Mouse (Mus musculus) liver, embryonic 11.5 days (tissue): ENCODE results near the gene Prkaca. TPM values are rescaled to one million over a fixed set of nuclear protein-coding genes. Genes with fewer than 3 reads are reported as not detected.

Experiments used
- ATAC-seq: fragments of 200-750 bp; cut with Nextera tagmentation; replicated peaks from 2 replicates; pipeline ENCODE4 v1.8.0; 2017; ENCODE audit warnings: moderate number of reproducible peaks, mild to moderate bottlenecking, moderate TSS enrichment, moderate library complexity; ENCODE audit not compliant: low FRiP score
- DNase-seq: peaks from one replicate; pipeline ENCODE4 v3.0.0-alpha.2; 2017; ENCODE audit warnings: low spot score
- H3K27ac ChIP-seq: fragments of 300-500 bp; sonication (generic); 2 replicates; pipeline ENCODE4 v1.5.1; 2014; ENCODE audit warnings: mild to moderate bottlenecking, low read depth, low read length, control low read depth
- H3K27me3 ChIP-seq: fragments of 300-500 bp; sonication (generic); replicated peaks from 2 replicates; pipeline ENCODE4 v1.6.1; 2014; ENCODE audit warnings: low read length, mixed read lengths; ENCODE audit not compliant: control insufficient read depth, insufficient read depth
- H3K36me3 ChIP-seq: fragments of 300-500 bp; sonication (generic); 2 replicates; pipeline ENCODE4 v1.6.1; 2014; ENCODE audit warnings: mild to moderate bottlenecking, low read length, moderate library complexity, mixed read lengths; ENCODE audit not compliant: control insufficient read depth, insufficient read depth
- H3K4me1 ChIP-seq: fragments of 300-500 bp; sonication (generic); replicated peaks from 2 replicates; pipeline ENCODE4 v1.6.1; 2014; ENCODE audit warnings: low read length, mixed read lengths; ENCODE audit not compliant: control insufficient read depth, insufficient read depth
- H3K4me2 ChIP-seq: fragments of 300-500 bp; sonication (generic); 2 replicates; pipeline ENCODE4 v1.6.1; 2014; ENCODE audit warnings: mild to moderate bottlenecking, control low read depth, moderate library complexity
- H3K4me3 ChIP-seq: fragments of 300-500 bp; sonication (generic); 2 replicates; pipeline ENCODE4 v1.5.1; 2014; ENCODE audit warnings: low read depth, low read length, control low read depth
- H3K9ac ChIP-seq: fragments of 300-500 bp; sonication (generic); 2 replicates; pipeline ENCODE4 v1.6.1; 2014; ENCODE audit warnings: low read depth, low read length, control low read depth
- H3K9me3 ChIP-seq: fragments of 300-500 bp; sonication (generic); 2 replicates; pipeline ENCODE4 v1.6.1; 2016; ENCODE audit warnings: low read length, inconsistent platforms, mixed read lengths; ENCODE audit not compliant: control insufficient read depth
- WGBS: fragments of 180-500 bp; shearing (Covaris S2); extraction: QIAGEN DNeasy Blood & Tissue Kit; methylation state at CpG from one replicate; pipeline ENCODE4 v1.1.7; 2014; 5-methylcytosine and 5-hydroxymethylcytosine counted together
- polyA plus RNA-seq: library from polyadenylated mRNA; unstranded; fragments of >200 nt; fragmentation: Nextera tagmentation; extraction: Ambion mirVana; gene quantifications from 2 replicates; pipeline ENCODE4 v1.2.1, GENCODE M21; 2014

Prkaca gene
- polyA plus RNA-seq, 1 experiment from 2014 or later: 96.9 TPM

DNA sequence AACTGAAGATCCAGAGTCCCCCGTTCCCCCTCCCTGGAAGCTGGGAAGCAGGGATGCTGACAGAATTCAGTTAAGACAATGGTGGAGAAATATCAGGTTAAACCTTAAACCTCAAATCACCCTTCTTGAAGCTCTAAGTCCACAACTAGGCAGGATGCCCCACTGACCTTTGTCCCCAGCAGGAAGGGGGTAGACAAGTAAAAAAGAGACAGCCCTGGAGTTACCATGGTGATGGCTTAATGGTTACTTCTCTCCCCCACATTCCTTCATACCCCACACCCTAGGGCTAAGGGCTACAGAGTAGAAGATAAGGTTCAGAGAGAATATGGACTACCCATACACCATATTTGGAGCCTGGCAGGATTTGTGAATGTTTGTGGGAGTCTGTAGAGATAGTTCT, 50.8 kb downstream of the Prkaca start:
- WGBS: 70% methylated on average over 1 of the region's 1 CpGs
- H3K4me1 ChIP-seq: peaks cover 19% of the 10 kb centered on the region
- H3K27ac ChIP-seq: no peak overlapping the region
- no peaks in the 10 kb centered on the region for H3K9me3 ChIP-seq
- no peak for DNase-seq
- H3K4me3 ChIP-seq: no peak overlapping the region
- ATAC-seq: no peak
- H3K27me3 ChIP-seq: peaks cover 58% of the 10 kb centered on the region
- H3K9ac ChIP-seq: no peak overlapping the region
- no peak overlapping the region for H3K4me2 ChIP-seq
- H3K36me3 ChIP-seq: no peaks in the 10 kb centered on the region

DNA sequence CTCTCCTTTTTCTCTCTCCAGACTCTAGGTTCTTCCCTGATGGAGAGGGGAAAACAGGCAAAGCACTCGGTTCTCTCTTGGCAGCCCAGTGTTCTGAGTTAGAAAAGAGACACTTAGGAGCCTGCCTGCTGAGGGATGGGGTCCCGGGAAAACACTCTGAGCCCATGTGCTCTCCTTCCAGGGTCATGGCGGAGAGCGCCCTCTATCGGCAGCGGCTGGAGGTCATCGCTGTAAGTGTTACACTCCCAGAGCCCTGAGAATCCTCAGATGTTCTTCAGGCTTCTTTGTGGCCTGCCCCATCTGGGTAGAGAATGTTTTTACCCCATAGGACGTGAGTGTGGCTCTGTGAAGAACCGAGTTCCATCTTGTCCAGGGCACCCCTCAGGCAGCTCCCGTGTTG, 51.4 kb downstream of the Prkaca start:
- no peak for DNase-seq
- Histone ChIP-seq H3K36me3 (no peaks in the 10 kb centered on the region), H3K4me1 (peaks cover 19% of the 10 kb centered on the region), H3K27me3 (peaks cover 58% of the 10 kb centered on the region), H3K4me3 (no peak overlapping the region), H3K9ac (no peak overlapping the region), H3K27ac (no peak overlapping the region), H3K4me2 (no peak overlapping the region), H3K9me3 (no peaks in the 10 kb centered on the region)
- ATAC-seq: no peak
- WGBS: 15% methylated on average over 10 of the region's 10 CpGs

DNA sequence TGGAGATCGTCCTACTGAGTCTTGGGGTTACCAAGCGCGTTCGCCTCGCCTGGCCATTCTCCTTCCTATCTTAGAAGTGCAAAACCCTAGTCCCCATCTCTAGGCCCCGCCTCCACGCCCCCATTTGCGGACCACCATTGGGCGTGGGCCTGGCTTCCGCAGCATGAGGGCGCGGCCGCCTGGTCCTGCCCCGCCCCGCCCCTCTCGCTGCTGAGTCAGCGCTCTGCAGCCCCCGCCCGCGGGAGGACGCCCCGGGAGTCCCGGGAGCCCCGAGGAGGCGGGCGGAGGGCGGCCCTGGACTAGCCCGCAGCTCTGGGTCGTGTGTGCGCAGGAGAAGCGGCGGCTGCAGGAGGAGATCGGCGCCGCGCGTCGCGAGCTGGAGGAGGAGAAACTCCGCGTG, 53.1 kb downstream of the Prkaca start:
- 1% methylated on average over 41 of the region's 41 CpGs for WGBS
- H3K36me3 ChIP-seq: no peaks in the 10 kb centered on the region
- no peak for DNase-seq
- H3K4me3 ChIP-seq: peak overlapping the region; percentile 49
- no peaks in the 10 kb centered on the region for H3K9me3 ChIP-seq
- ATAC-seq: peak; percentile 68
- H3K27ac ChIP-seq: no peak overlapping the region
- H3K4me2 ChIP-seq: peak overlapping the region; percentile 75
- H3K27me3 ChIP-seq: peaks cover 50% of the 10 kb centered on the region
- H3K9ac ChIP-seq: no peak overlapping the region
- peaks cover 19% of the 10 kb centered on the region for H3K4me1 ChIP-seq

DNA sequence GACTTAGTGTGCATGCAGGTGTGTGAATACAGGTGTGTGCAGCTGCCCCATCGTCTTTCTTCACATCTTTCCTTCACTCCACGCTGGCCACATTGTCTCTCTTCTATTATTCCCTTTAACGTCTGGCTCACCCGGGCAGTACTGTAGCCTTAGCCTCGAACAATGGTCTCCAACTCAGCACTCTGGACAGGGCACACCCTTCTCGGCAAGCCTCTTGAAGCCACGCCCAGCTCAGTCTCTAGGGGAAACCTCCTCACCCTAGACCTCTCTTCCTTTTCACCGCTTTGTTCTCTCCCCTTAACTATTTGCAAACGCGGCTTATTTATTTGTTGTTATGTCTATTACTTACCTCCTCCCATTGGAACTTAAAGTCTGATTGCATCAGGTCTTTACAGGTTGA, 54.7 kb downstream of the Prkaca start:
- Histone ChIP-seq H3K36me3 (no peaks in the 10 kb centered on the region), H3K27ac (no peak overlapping the region), H3K9me3 (no peaks in the 10 kb centered on the region), H3K4me2 (no peak overlapping the region), H3K4me1 (peaks cover 14% of the 10 kb centered on the region; the same call in 1 of the 2 replicates), H3K4me3 (no peak overlapping the region), H3K9ac (no peak overlapping the region), H3K27me3 (peaks cover 38% of the 10 kb centered on the region)
- no peak for DNase-seq
- no peak for ATAC-seq
- 8% methylated on average over 10 of the region's 10 CpGs for WGBS

DNA sequence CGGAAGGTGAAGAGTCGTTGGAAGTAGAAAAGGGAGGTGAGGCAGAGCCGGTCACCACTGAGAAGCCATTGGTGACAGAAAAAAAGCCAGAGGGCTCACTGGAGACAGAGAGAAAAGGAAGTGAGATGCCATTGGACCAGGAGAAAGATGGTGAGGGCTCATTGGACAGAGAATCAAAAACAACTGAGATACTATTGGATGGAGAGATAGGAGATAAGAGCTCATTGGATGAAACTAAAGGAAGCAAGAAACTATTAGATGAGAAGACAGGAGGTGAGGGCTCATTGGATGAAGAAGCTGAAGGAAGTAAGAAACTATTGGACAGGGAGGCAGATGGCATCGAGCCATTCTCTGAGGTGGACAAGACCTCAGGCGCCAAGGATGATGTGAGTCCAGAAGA, 56.5 kb downstream of the Prkaca start:
- Histone ChIP-seq H3K27me3 (peaks cover 35% of the 10 kb centered on the region), H3K9ac (no peak overlapping the region), H3K9me3 (no peaks in the 10 kb centered on the region), H3K36me3 (no peaks in the 10 kb centered on the region), H3K4me3 (no peak overlapping the region), H3K27ac (no peak overlapping the region), H3K4me2 (no peak overlapping the region), H3K4me1 (peaks cover 7% of the 10 kb centered on the region; the same call in 1 of the 2 replicates)
- DNase-seq: no peak
- WGBS: 82% methylated on average over 5 of the region's 5 CpGs
- no peak for ATAC-seq

DNA sequence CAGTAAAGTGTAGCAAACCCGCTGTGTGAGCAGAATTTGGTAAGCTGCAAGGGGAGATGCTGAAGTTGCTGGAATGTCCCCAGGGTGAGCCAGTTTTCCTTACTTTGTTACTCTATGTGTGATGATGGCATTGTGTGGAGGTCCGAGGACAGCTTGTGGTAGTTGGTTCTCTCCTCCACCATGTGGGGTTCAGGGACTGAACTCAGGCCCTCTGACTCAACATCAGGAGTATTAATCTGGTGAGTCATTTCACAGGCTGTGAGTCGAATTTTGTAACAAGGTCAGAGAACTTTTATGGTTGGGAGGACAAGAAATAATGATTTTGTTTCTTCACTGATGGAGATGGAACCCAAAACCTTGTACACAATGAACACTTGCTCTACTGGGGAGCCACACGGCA, 60.0 kb downstream of the Prkaca start:
- WGBS: 67% methylated on average over 4 of the region's 4 CpGs

DNA sequence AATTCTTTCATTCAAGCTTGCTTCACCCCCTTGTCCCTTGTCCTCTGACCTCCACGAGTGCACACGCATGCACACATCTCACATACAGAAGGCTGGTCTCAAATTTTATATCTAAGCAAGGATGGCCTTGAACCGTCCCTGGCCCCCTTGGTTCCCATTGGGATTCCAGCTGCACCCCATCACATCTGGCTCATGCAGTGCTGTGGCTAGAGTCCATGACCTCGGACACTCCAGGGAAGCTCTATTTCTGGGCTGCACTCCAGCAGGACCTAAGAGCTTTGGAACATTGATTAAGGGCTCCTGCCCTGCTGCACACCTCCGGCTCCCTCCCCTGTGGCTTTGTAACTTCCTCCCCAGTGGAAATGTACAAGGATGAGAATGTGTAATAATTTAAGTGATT, 65.2 kb downstream of the Prkaca start:
- H3K4me2 ChIP-seq: no peak overlapping the region
- peaks cover 25% of the 10 kb centered on the region for H3K27me3 ChIP-seq
- H3K9ac ChIP-seq: no peak overlapping the region
- 72% methylated on average over 5 of the region's 5 CpGs for WGBS
- no peak overlapping the region for H3K27ac ChIP-seq
- no peaks in the 10 kb centered on the region for H3K9me3 ChIP-seq
- ATAC-seq (no peak), DNase-seq (no peak)
- H3K36me3 ChIP-seq: no peaks in the 10 kb centered on the region
- H3K4me3 ChIP-seq: no peak overlapping the region
- no peaks in the 10 kb centered on the region for H3K4me1 ChIP-seq

More for the DNA sequence above, 60.0 kb downstream of the Prkaca start:
- H3K9ac ChIP-seq: no peak overlapping the region
- H3K27me3 ChIP-seq: peaks cover 6% of the 10 kb centered on the region
- no peak overlapping the region for H3K4me3 ChIP-seq
- no peaks in the 10 kb centered on the region for H3K9me3 ChIP-seq
- no peak for DNase-seq
- no peaks in the 10 kb centered on the region for H3K36me3 ChIP-seq
- H3K4me1 ChIP-seq: no peaks in the 10 kb centered on the region
- no peak overlapping the region for H3K27ac ChIP-seq
- H3K4me2 ChIP-seq: no peak overlapping the region
- ATAC-seq: no peak

DNA sequence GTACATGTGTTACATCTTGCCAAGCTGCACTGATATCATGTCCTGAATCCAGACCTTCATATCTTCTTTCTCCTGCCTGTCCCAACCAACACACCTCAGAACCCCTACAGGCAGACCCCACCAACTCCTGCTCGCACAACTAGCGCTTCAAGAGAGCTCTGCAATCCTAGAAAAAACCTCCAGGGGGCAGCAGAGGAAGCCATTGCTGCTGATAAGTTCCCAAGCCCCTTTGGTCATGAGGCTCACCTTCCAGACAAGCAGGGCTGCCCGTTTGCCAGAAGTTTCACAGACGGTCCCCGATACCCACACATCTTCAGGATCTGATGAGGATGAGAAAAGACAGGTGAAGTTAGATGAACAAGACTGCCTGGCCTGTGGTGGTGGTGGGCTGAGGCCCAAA, 66.3 kb downstream of the Prkaca start:
- H3K36me3 ChIP-seq: no peaks in the 10 kb centered on the region
- WGBS: 12% methylated on average over 5 of the region's 5 CpGs
- H3K4me1 ChIP-seq: no peaks in the 10 kb centered on the region
- no peak overlapping the region for H3K4me2 ChIP-seq
- DNase-seq: peak; percentile 70
- no peak overlapping the region for H3K4me3 ChIP-seq
- no peak overlapping the region for H3K27ac ChIP-seq
- no peaks in the 10 kb centered on the region for H3K9me3 ChIP-seq
- peaks cover 36% of the 10 kb centered on the region for H3K27me3 ChIP-seq
- no peak overlapping the region for H3K9ac ChIP-seq
- ATAC-seq: peak; percentile 36; the same call in 1 of the 2 replicates

DNA sequence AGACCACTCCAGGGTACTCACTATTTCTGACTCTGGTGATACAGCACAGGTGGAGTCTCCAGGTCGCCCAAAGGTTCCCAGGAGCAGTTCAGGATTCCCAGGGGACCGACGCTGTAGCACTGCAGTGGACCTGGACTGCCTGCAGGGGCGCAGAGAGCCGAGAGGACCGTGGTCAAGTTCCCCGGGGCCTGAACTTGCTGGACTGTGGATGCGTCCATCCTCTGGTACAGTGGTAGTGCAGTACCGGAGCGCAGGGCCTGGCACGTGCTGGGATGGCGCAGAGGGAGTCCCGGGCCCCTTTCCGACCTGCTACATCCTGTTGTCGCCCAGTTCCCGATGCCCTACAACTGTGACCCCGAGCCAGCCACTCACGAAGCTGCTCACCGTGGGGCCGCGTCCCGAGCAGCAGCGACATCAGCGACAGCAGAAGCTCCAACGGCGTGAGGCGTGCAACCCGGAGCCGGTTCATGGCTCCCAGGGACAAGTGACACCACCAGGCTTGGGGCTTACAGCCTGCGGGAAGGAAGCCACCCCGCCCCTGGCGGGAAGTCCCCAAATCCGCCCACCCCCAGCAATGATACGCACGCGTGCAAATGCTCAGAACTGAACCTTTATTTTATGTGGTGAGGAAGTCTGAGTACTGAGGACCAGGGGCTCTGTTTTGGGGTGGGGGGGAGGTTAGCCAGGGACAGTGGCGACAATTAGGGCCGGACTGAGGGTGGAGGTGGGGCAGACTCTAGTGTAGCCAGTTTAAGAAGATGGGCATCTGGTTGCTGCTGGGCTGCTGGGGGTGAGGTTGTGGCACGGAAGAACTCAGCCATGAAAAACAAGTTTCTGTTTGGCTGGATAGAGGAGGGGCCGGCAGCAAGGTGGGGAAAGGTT, 69.5 kb downstream of the Prkaca start, which contains the start of gene Il27ra:
Gene Il27ra (minus strand): TSS at position 524 of the 882 bp plus-strand sequence.
- Histone ChIP-seq H3K4me2 (peak within 1 kb of the TSS; percentile 69), H3K36me3 (no peaks in the 10 kb centered on the region), H3K4me1 (no peaks in the 10 kb centered on the region; the same call in 1 of the 2 replicates), H3K9ac (no peak within 1 kb of the TSS), H3K27me3 (peaks cover 50% of the 10 kb centered on the region), H3K9me3 (no peaks in the 10 kb centered on the region), H3K27ac (no peak within 1 kb of the TSS), H3K4me3 (peak within 1 kb of the TSS; percentile 47)
- peak; percentile 60 for ATAC-seq
- 4% methylated on average over 40 of the region's 40 CpGs for WGBS
- DNase-seq: no peak
